ENCODE assay signal across 25 mouse cellular contexts in the genomic region with DNA sequence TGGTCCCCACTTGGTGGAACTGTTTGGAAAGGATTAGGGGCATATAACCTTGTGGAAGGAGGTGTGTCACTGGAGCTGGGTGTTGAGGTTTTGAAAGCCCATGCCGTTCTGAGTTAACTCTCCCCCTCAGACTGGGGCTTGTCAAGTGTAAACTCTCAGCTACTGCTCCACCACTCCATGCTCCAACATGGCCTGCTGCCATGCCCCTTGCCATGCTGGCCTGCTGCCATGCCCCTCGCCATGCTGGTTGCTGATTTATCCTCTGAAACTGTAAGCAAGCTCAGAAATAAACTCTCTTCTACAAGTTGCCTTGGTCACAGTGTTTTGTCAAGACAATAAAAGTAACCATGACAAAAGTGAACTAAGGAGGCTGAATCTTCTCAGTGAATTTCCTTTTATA. TPM values are rescaled to one million over a fixed set of nuclear protein-coding genes. Genes with fewer than 3 reads are reported as not detected.
DNase-seq lines count a peak whose midpoint lies in the region; ATAC-seq and TF ChIP-seq lines count a peak whose summit lies in the region.
"Had no signal": no experiment of that assay in that cellular context is flagged by ENCODE, and none has a peak within 500 bp of the region (broad histone marks: within the 10 kb centered on the region; RNA-seq: fewer than 3 reads in every experiment).

No protein-coding gene starts in this region.

- H3K9me3 ChIP-seq in heart, embryonic 11.5 days (replicated peaks; ENCODE audit: control insufficient read depth, low read length) = no peaks in the 10 kb centered on the region
- H3K9me3 ChIP-seq: embryonic facial prominence, embryonic 15.5 days; heart, embryonic 13.5 days; hindbrain, embryonic 13.5 days had no signal

- TF ChIP-seq CTCF in left cerebral cortex, adult 2 months (IDR thresholded peaks at IDR 0.05) = no peak

- H3K27me3 ChIP-seq in heart, embryonic 11.5 days (ENCODE audit: control insufficient read depth, insufficient read depth, low read length) = no peaks in the 10 kb centered on the region
- H3K27me3 ChIP-seq: embryonic facial prominence, embryonic 15.5 days; heart, embryonic 13.5 days; hindbrain, embryonic 13.5 days had no signal

- no peaks in the 10 kb centered on the region for H3K36me3 ChIP-seq in heart, embryonic 11.5 days (ENCODE audit: control insufficient read depth, insufficient read depth, low read length)
- H3K36me3 ChIP-seq: embryonic facial prominence, embryonic 15.5 days; heart, embryonic 13.5 days; hindbrain, embryonic 13.5 days had no signal

- no peak overlapping the region for H3K27ac ChIP-seq in heart, embryonic 11.5 days (ENCODE audit: low read depth, low read length)
- no peak overlapping the region for H3K27ac ChIP-seq in left cerebral cortex, adult 2 months
- H3K27ac ChIP-seq: embryonic facial prominence, embryonic 15.5 days; gastrocnemius, adult 2 months; heart, embryonic 13.5 days; hindbrain, embryonic 13.5 days had no signal

- no peak overlapping the region for H3K4me2 ChIP-seq in heart, embryonic 11.5 days
- H3K4me2 ChIP-seq: embryonic facial prominence, embryonic 15.5 days; heart, embryonic 13.5 days; hindbrain, embryonic 13.5 days had no signal

- no peak overlapping the region for H3K9ac ChIP-seq in heart, embryonic 11.5 days (ENCODE audit: low read depth, low read length)
- H3K9ac ChIP-seq: embryonic facial prominence, embryonic 15.5 days; forebrain, postnatal 0 days; heart, embryonic 13.5 days; hindbrain, embryonic 13.5 days had no signal

- ATAC-seq in heart, embryonic 11.5 days (replicated peaks; ENCODE audit: insufficient number of reproducible peaks, low FRiP score, low TSS enrichment) = no peak
- ATAC-seq: activated CD4-positive, CD25-positive, alpha-beta regulatory T cell, adult 4 months; forebrain, embryonic 14.5 days; forebrain, postnatal 0 days had no signal

- intact Hi-C loops in left cerebral cortex, postnatal 4 days (cut with DNase I) = no loop called here
- intact Hi-C loops in left cerebral cortex, adult 2 months (cut with DNase I) = no loop called here

- DNase-seq in cerebellum, postnatal 10 days = peak; percentile 32 to 55
- DNase-seq in cerebellum, adult 11-12 months = no peak
- DNase-seq in heart, adult 11 months = peak; percentile 51
- DNase-seq in left cerebral cortex, postnatal 4 days = peak; percentile 31
- no peak for DNase-seq in left cerebral cortex, adult 2 months (ENCODE audit: extremely low spot score in 1 of 2, low spot score in 2 of 2)
- DNase-seq in layer of hippocampus, postnatal 14 days (ENCODE audit: low spot score in 2 of 2) = no peak
- DNase-seq: adrenal gland, postnatal 10 days; adrenal gland, postnatal 36 days; cerebellum, adult 11 months; cerebellum, adult 9-10 months; cerebellum, postnatal 36 days; embryo, embryonic 11 days; forebrain, postnatal 0 days; gastrocnemius, adult 2 months; gastrocnemius, postnatal 14 days; heart, adult 18-20 months; heart, postnatal 14 days; heart, postnatal 4 days had no signal

- no peaks in the 10 kb centered on the region for H3K4me1 ChIP-seq in heart, embryonic 11.5 days (ENCODE audit: control insufficient read depth, insufficient read depth, low read length)
- H3K4me1 ChIP-seq: embryonic facial prominence, embryonic 15.5 days had no signal

- WGBS in heart, embryonic 11.5 days (ENCODE audit: insufficient replicate concordance) = 75% methylated on average over 2 of the region's 2 CpGs

- H3K4me3 ChIP-seq in heart, embryonic 11.5 days (ENCODE audit: low read depth, low read length) = no peak overlapping the region
- H3K4me3 ChIP-seq in left cerebral cortex, adult 2 months = no peak overlapping the region
- H3K4me3 ChIP-seq: embryonic facial prominence, embryonic 15.5 days; gastrocnemius, adult 2 months; heart, embryonic 13.5 days; hindbrain, embryonic 13.5 days had no signal

RNA-seq across cellular contexts. Expression of a gene that starts 13.3 kb away (rescaled TPM):
- polyA plus RNA-seq in heart, embryonic 11.5 days (2014; fragmentation: Nextera tagmentation; extraction: Ambion mirVana) = 0.23 TPM in 1 of 2 replicates, not detected in the other
- not detected for total RNA-seq in left cerebral cortex, postnatal 4 days (2021)
- total RNA-seq in left cerebral cortex, adult 2 months (2021) = not detected
- under 1 TPM; 0.17 to 0.28 TPM for total RNA-seq in layer of hippocampus, postnatal 14 days (2021)
- polyA plus RNA-seq: forebrain, embryonic 11.5 days; forebrain, embryonic 14.5 days; hindbrain, embryonic 13.5 days had no signal

RNA-seq across cellular contexts. Expression of a gene that starts 16.0 kb away (rescaled TPM):
- polyA plus RNA-seq in heart, embryonic 11.5 days (2014; fragmentation: Nextera tagmentation; extraction: Ambion mirVana) = 41.8 and 49.0 TPM in 2 replicates
- 10 to 100 TPM; 82.4 to 85.1 TPM for total RNA-seq in left cerebral cortex, postnatal 4 days (2021)
- total RNA-seq in left cerebral cortex, adult 2 months (2021) = 10 to 100 TPM; 85.3 to 92.2 TPM
- 10 to 100 TPM; 76.8 to 85.7 TPM for total RNA-seq in layer of hippocampus, postnatal 14 days (2021)

Comparison
In these comparisons a context has a peak if more than half of its experiments do, and no peak if none do; other contexts are left out.
1. DNase-seq: peak in cerebellum, postnatal 10 days (2 of 2), heart, adult 11 months (single experiment) and left cerebral cortex, postnatal 4 days (single experiment); none in cerebellum, adult 11-12 months (single experiment), left cerebral cortex, adult 2 months (0 of 2) and layer of hippocampus, postnatal 14 days (0 of 2).